Mouse (Mus musculus) ES-Bruce4 (cell line): ENCODE data around the gene Tmem132d.
A peak's percentile ranks its signal among the peaks of the same experiment; 100 is the strongest.

Experiments
- CTCF ChIP-seq: IDR thresholded peaks from one replicate; pipeline ENCODE4 v1.8.1; 2011; ENCODE audit warnings: low read depth, low read length
- EP300 ChIP-seq: IDR thresholded peaks from 2 replicates; pipeline ENCODE4 v1.6.1; 2011; ENCODE audit warnings: low read depth, low read length; ENCODE audit not compliant: insufficient read depth
- POLR2A ChIP-seq: IDR thresholded peaks from one replicate; pipeline ENCODE4 v1.8.1; 2011; ENCODE audit warnings: low read length; ENCODE audit not compliant: insufficient read depth

DNA sequence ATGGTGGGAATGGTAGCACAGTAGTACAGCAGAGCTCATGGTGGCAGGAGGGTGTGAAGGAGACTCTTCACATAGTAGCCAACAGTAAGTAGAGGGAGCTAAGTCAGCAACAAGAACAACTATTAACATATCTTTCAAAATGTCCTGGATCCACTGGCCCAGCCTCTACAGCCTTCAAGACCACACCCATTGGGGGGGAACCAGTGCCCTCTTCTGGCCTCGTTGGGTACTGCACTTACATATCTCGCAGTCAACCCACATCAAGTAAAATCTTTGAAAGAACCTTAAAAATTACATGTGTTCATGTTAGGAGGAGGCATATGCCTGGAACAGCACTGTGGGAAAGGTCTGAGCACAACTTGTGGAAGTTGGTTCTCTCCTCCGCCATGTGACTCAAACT lies 17.9 kb upstream of the Tmem132d start:
- TF ChIP-seq POLR2A (no peak), CTCF (peak; percentile 74), EP300 (no peak)
